Mouse (Mus musculus) heart, embryonic 16.5 days (tissue): ENCODE measurements around the gene Majin. TPM values are rescaled to one million over a fixed set of nuclear protein-coding genes. Genes with fewer than 3 reads are reported as not detected.
A peak's percentile ranks its signal among the peaks of the same experiment; 100 is the strongest.

Experiments
- ATAC-seq: fragments of 200-750 bp; cut with Nextera tagmentation; replicated peaks from 2 replicates; pipeline ENCODE4 v1.8.0; 2017; ENCODE audit warnings: moderate number of reproducible peaks; ENCODE audit not compliant: insufficient read depth, low FRiP score; ENCODE audit errors: extremely low read depth
- H3K27ac ChIP-seq: fragments of 300-500 bp; sonication (generic); 2 replicates; pipeline ENCODE4 v1.5.1; 2014; ENCODE audit warnings: mild to moderate bottlenecking, low read length, control low read depth, moderate library complexity
- H3K27me3 ChIP-seq: fragments of 300-500 bp; sonication (generic); 2 replicates; pipeline ENCODE4 v1.6.1; 2014; ENCODE audit warnings: low read length, mixed read lengths; ENCODE audit not compliant: control insufficient read depth, insufficient read depth
- H3K36me3 ChIP-seq: fragments of 300-500 bp; sonication (generic); 2 replicates; pipeline ENCODE4 v1.6.1; 2014; ENCODE audit not compliant: control insufficient read depth, insufficient read depth
- H3K4me1 ChIP-seq: fragments of 300-500 bp; sonication (generic); 2 replicates; pipeline ENCODE4 v1.6.1; 2014; ENCODE audit warnings: low read length, mixed read lengths; ENCODE audit not compliant: control insufficient read depth, insufficient read depth
- H3K4me2 ChIP-seq: fragments of 300-500 bp; sonication (generic); 2 replicates; pipeline ENCODE4 v1.6.1; 2014; ENCODE audit warnings: low read depth, mild to moderate bottlenecking, control low read depth, low read length
- H3K4me3 ChIP-seq: fragments of 300-500 bp; sonication (generic); 2 replicates; pipeline ENCODE4 v1.5.1; 2014; ENCODE audit warnings: mild to moderate bottlenecking, control low read depth, low read length
- H3K9ac ChIP-seq: fragments of 300-500 bp; sonication (generic); 2 replicates; pipeline ENCODE4 v1.6.1; 2014; ENCODE audit warnings: low read length, control low read depth
- H3K9me3 ChIP-seq: fragments of 300-500 bp; sonication (generic); replicated peaks from 2 replicates; pipeline ENCODE4 v1.6.1; 2016; ENCODE audit warnings: low read length; ENCODE audit not compliant: control insufficient read depth
- WGBS: fragments of 180-500 bp; shearing (Covaris S2); extraction: QIAGEN DNeasy Blood & Tissue Kit; methylation state at CpG from one replicate; pipeline ENCODE4 v1.1.7; 2014; 5-methylcytosine and 5-hydroxymethylcytosine counted together
- polyA plus RNA-seq: library from polyadenylated mRNA; unstranded; fragments of >200 nt; fragmentation: Nextera tagmentation; extraction: Ambion mirVana; gene quantifications from 2 replicates; pipeline ENCODE4 v1.2.1, GENCODE M21; 2015

Majin gene
- polyA plus RNA-seq, 1 experiment from 2014 or later, result not detected

DNA sequence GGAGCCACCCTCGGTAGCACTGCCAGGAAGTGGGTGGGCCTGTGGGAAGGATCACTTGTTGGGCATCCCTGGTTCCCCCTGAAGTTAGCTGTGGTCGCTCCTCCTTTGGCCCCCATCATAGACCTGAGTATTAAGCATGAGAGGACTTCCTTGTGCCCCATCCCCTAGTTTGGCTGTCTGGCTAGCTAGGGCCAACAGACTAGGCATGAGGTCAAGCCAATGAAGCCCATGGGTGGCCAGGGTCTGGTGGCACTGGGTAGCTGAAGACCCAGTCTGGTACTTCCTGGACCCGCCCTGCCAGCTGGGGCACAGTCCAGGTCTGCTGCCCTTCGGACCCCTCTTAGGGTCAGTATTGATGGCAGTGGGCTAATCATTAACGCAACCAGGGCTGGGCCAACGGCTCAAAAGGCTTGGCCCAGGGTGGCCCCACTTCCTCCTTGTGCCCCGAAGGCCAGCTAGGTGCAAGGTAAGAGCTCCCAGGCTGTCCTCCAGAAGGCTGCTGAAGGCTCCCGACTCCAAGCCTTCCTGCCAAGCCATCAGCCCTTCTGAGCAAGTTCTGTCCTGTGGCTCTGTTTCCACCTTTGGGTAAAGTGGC lies 78.7 kb downstream of the Majin start:
- H3K4me3 ChIP-seq, result no peak overlapping the region
- ATAC-seq, result no peak
- H3K4me2 ChIP-seq, result no peak overlapping the region
- H3K27me3 ChIP-seq, result no peaks in the 10 kb centered on the region
- H3K4me1 ChIP-seq, result no peaks in the 10 kb centered on the region; the same call in 1 of the 2 replicates
- H3K9ac ChIP-seq, result no peak overlapping the region
- H3K9me3 ChIP-seq, result 0 out of 2 replicates have a peak, but pooled peaks cover 2% of the 10 kb centered on the region
- peaks cover 19% of the 10 kb centered on the region for H3K36me3 ChIP-seq
- 81% methylated on average over 8 of the region's 8 CpGs for WGBS
- H3K27ac ChIP-seq, result no peak overlapping the region

DNA sequence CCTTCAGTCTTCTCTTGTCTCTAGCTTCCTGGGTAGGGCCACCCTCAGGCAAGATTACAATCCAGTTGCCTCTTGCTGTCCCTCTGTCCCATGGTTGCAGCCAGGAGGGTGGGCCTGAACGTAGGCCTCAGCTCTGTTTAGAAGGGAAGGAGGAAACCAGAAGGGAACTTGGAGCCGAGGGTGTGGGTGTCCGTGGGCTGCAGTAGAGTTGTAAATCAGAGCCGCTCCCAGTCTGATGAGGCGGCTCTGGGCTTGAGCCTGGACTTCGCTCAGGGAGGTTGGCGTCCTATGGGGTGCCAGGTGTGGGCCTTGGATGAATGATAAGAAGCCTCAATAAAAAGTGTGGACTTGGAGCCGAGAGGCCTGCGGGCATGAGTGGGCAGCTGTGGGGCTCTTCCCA lies 80.0 kb downstream of the Majin start:
- Histone ChIP-seq H3K36me3 (peaks cover 19% of the 10 kb centered on the region), H3K9ac (no peak overlapping the region), H3K27me3 (no peaks in the 10 kb centered on the region), H3K9me3 (0 out of 2 replicates have a peak, but pooled peaks cover 2% of the 10 kb centered on the region), H3K4me3 (no peak overlapping the region), H3K4me1 (no peaks in the 10 kb centered on the region; the same call in 1 of the 2 replicates), H3K27ac (no peak overlapping the region), H3K4me2 (no peak overlapping the region)
- WGBS, result 67% methylated on average over 9 of the region's 9 CpGs
- ATAC-seq, result no peak

- no peak overlapping the region for H3K4me2 ChIP-seq
- H3K4me3 ChIP-seq, result no peak overlapping the region
- WGBS, result 79% methylated on average over 8 of the region's 8 CpGs
- peaks cover 19% of the 10 kb centered on the region for H3K36me3 ChIP-seq
- H3K9ac ChIP-seq, result no peak overlapping the region
- H3K27ac ChIP-seq, result no peak overlapping the region
- H3K27me3 ChIP-seq, result no peaks in the 10 kb centered on the region
- H3K9me3 ChIP-seq, result 0 out of 2 replicates have a peak, but pooled peaks cover 2% of the 10 kb centered on the region
- no peaks in the 10 kb centered on the region; the same call in 1 of the 2 replicates for H3K4me1 ChIP-seq
- no peak for ATAC-seq
Observed at GRCm38 (mm10) chr19:6264945-6265344, 80.8 kb downstream of the Majin start.

- H3K9ac ChIP-seq, result no peak overlapping the region
- 68% methylated on average over 6 of the region's 6 CpGs for WGBS
Observed at GRCm38 (mm10) chr19:6265727-6266182, 81.6 kb downstream of the Majin start.

GRCm38 (mm10) chr19:6267306-6268169 lies 83.3 kb downstream of the Majin start:
- 53% methylated on average over 11 of the region's 11 CpGs for WGBS
- H3K27ac ChIP-seq, result no peak overlapping the region
- H3K36me3 ChIP-seq, result no peaks in the 10 kb centered on the region
- no peak overlapping the region for H3K4me2 ChIP-seq
- no peak overlapping the region for H3K4me3 ChIP-seq
- H3K9ac ChIP-seq, result no peak overlapping the region
- no peak for ATAC-seq
- no peaks in the 10 kb centered on the region for H3K27me3 ChIP-seq
- H3K9me3 ChIP-seq, result no peaks in the 10 kb centered on the region
- no peaks in the 10 kb centered on the region; the same call in 1 of the 2 replicates for H3K4me1 ChIP-seq

More at GRCm38 (mm10) chr19:6265727-6266182, 81.6 kb downstream of the Majin start:
- H3K4me1 ChIP-seq, result no peaks in the 10 kb centered on the region; the same call in 1 of the 2 replicates
- ATAC-seq, result no peak
- no peak overlapping the region for H3K27ac ChIP-seq
- H3K4me3 ChIP-seq, result no peak overlapping the region
- 0 out of 2 replicates have a peak, but pooled peaks cover 1% of the 10 kb centered on the region for H3K9me3 ChIP-seq
- H3K4me2 ChIP-seq, result no peak overlapping the region
- no peaks in the 10 kb centered on the region for H3K27me3 ChIP-seq
- H3K36me3 ChIP-seq, result peaks cover 13% of the 10 kb centered on the region

DNA sequence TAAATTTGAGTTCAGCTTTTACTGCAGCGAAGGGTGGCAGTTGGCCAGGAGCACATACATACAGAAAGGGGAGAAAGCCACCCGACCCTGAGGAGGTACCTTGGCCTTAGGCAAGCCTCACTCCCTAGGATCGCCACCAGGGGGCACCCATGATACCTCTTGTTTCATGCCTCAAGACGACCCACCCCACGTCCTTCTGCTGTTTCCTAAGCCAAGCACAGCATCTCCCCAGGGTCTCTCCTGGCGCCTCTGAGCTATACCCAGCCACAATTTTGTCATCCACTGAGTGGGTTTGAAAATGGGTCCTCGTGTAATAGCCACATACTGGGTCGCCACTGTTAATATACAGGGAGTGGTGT lies 84.0 kb downstream of the Majin start:
- H3K9me3 ChIP-seq, result no peaks in the 10 kb centered on the region
- ATAC-seq, result peak; percentile 46; the same call in 1 of the 2 replicates
- no peak overlapping the region for H3K4me3 ChIP-seq
- no peak overlapping the region for H3K27ac ChIP-seq
- 12% methylated on average over 8 of the region's 8 CpGs for WGBS
- H3K27me3 ChIP-seq, result no peaks in the 10 kb centered on the region
- H3K36me3 ChIP-seq, result no peaks in the 10 kb centered on the region
- H3K4me1 ChIP-seq, result no peaks in the 10 kb centered on the region; the same call in none of the 2 replicates
- no peak overlapping the region for H3K9ac ChIP-seq
- H3K4me2 ChIP-seq, result no peak overlapping the region

- H3K27me3 ChIP-seq, result no peaks in the 10 kb centered on the region
- H3K36me3 ChIP-seq, result no peaks in the 10 kb centered on the region
- H3K27ac ChIP-seq, result no peak overlapping the region
- no peak overlapping the region for H3K4me3 ChIP-seq
- no peak overlapping the region for H3K4me2 ChIP-seq
- H3K9me3 ChIP-seq, result no peaks in the 10 kb centered on the region
- ATAC-seq, result no peak
- no peaks in the 10 kb centered on the region; the same call in none of the 2 replicates for H3K4me1 ChIP-seq
- WGBS, result 83% methylated on average over 7 of the region's 7 CpGs
- no peak overlapping the region for H3K9ac ChIP-seq
Observed at GRCm38 (mm10) chr19:6268670-6269132, 84.5 kb downstream of the Majin start.

- Histone ChIP-seq H3K4me1 (no peaks in the 10 kb centered on the region; the same call in none of the 2 replicates), H3K9ac (no peak overlapping the region), H3K27ac (no peak overlapping the region), H3K27me3 (no peaks in the 10 kb centered on the region), H3K4me2 (no peak overlapping the region), H3K9me3 (no peaks in the 10 kb centered on the region), H3K4me3 (no peak overlapping the region), H3K36me3 (no peaks in the 10 kb centered on the region)
- 85% methylated on average over 8 of the region's 8 CpGs for WGBS
- no peak for ATAC-seq
Observed at GRCm38 (mm10) chr19:6269798-6270475, 85.7 kb downstream of the Majin start.
